Mouse (Mus musculus) kidney, embryonic 14.5 days (tissue): ENCODE measurements around the gene Hinfp. TPM values are rescaled to one million over a fixed set of nuclear protein-coding genes. Genes with fewer than 3 reads are reported as not detected.
"Not testable (repeated sequence)": the region's sequence is repeated elsewhere in the genome, so short reads cannot be mapped to it uniquely, and the experiment has no call there.

Source experiments
- ATAC-seq: fragments of 200-750 bp; cut with Nextera tagmentation; 2 replicates; pipeline ENCODE4 v1.8.0; 2017; ENCODE audit warnings: moderate number of reproducible peaks, mild to moderate bottlenecking, moderate TSS enrichment, moderate library complexity; ENCODE audit not compliant: low FRiP score, low TSS enrichment
- H3K27ac ChIP-seq: fragments of 300-500 bp; sonication (generic); 2 replicates; pipeline ENCODE4 v1.5.1; 2014; ENCODE audit warnings: low read depth, mild to moderate bottlenecking, low read length, moderate library complexity, mixed read lengths
- H3K27me3 ChIP-seq: fragments of 300-500 bp; sonication (generic); 2 replicates; pipeline ENCODE4 v1.6.1; 2014; ENCODE audit warnings: mild to moderate bottlenecking, low read length; ENCODE audit not compliant: control insufficient read depth, insufficient read depth
- H3K36me3 ChIP-seq: fragments of 300-500 bp; sonication (generic); 2 replicates; pipeline ENCODE4 v1.6.1; 2014; ENCODE audit warnings: low read length, mixed read lengths; ENCODE audit not compliant: control insufficient read depth, insufficient read depth
- H3K4me1 ChIP-seq: fragments of 300-500 bp; sonication (generic); 2 replicates; pipeline ENCODE4 v1.6.1; 2014; ENCODE audit warnings: low read length, mixed read lengths; ENCODE audit not compliant: control insufficient read depth, insufficient read depth
- H3K4me2 ChIP-seq: fragments of 300-500 bp; sonication (generic); replicated peaks from 2 replicates; pipeline ENCODE4 v1.6.1; 2014; ENCODE audit warnings: low read depth, mild to moderate bottlenecking, low read length
- H3K4me3 ChIP-seq: fragments of 300-500 bp; sonication (generic); 2 replicates; pipeline ENCODE4 v1.5.1; 2014; ENCODE audit warnings: mild to moderate bottlenecking, low read length
- H3K9ac ChIP-seq: fragments of 300-500 bp; sonication (generic); 2 replicates; pipeline ENCODE4 v1.6.1; 2014; ENCODE audit warnings: low read depth, mild to moderate bottlenecking, low read length, moderate library complexity
- H3K9me3 ChIP-seq: fragments of 300-500 bp; sonication (generic); 2 replicates; pipeline ENCODE4 v1.6.1; 2016; ENCODE audit warnings: low read length; ENCODE audit not compliant: control insufficient read depth
- WGBS: fragments of 180-500 bp; shearing (Covaris S2); extraction: QIAGEN DNeasy Blood & Tissue Kit; methylation state at CpG from one replicate; pipeline ENCODE4 v1.1.7; 2014; 5-methylcytosine and 5-hydroxymethylcytosine counted together
- polyA plus RNA-seq: library from polyadenylated mRNA; unstranded; fragments of >200 nt; fragmentation: Nextera tagmentation; extraction: Ambion mirVana; gene quantifications from 2 replicates; pipeline ENCODE4 v1.2.1, GENCODE M21; 2014

Hinfp gene
- polyA plus RNA-seq, 1 experiment from 2014 or later = 24.5 TPM

DNA sequence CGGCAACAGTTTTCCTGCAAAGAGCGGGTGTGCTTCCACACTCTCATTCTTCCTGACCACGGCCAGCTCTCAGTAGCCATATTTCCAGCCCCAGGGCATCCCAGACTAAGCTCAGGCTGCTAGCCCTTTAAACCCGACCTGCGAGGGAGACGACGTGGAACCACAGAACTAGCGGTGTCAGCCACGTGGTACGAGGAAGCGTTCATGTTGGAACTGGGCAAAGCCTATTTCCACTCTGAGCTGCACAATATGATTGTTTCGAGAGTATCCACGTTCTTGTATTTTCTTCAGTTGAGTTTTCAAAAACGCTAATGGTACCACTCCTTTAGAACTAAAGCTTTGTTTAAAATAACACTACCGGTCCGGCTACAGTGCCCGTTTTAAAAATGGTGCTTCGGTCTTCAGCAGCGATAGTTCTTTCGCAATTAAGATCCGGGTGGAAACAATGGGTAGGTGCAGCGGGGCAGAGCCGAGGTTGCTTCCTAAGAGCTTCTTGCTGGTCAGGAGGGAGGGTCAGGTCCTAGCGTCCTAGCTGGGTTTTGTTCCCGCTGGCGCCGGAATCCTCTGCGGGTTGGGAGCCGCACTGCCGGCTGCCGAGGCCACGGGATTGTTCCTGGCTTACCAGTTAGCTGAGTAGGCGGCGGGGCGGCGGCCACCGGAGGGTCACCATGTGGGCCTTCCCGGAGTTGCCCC lies 21.0 kb upstream of the Hinfp start:
- peaks cover 27% of the 10 kb centered on the region for H3K36me3 ChIP-seq
- WGBS = under 1% methylated on average over 38 of the region's 38 CpGs
- no peaks in the 10 kb centered on the region for H3K9me3 ChIP-seq
- H3K4me1 ChIP-seq = peaks cover 10% of the 10 kb centered on the region
- peak overlapping the region; percentile 70 for H3K4me3 ChIP-seq
- no peaks in the 10 kb centered on the region for H3K27me3 ChIP-seq
- H3K27ac ChIP-seq = peak overlapping the region; percentile 93
- H3K9ac ChIP-seq = peak overlapping the region; percentile 87
- peak overlapping the region; percentile 82 for H3K4me2 ChIP-seq
- ATAC-seq = peak; percentile 91

DNA sequence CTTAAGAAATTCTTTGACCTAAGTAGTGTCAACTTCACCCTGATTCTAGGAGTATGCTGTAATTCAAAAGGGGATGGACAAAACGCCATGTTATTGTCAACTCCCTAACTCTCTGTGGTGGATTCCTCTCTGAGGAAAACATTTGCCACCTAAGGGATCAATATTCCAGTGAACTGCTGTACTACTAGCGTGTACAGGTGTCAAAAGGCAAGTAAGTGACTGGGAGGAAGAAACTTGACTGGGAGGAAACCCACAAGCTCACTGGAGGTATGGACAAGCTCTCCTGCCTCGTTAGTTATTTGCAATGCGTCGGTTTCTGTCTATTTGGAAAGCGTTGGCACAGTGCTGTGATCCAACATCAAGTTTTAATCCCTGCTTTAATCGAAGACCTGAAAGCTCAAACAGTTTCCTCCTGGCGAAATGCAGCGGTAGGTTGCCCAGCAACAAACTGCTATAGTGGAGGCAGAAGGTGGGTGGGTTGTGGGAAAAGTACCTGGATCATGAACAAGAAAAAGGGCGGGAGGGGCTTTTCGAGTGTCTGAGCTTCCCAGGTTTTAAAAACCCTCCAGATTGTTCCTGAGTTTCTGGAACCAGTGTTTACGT lies 20.4 kb upstream of the Hinfp start, which contains the start of gene Dpagt1:
Gene Dpagt1 (plus strand): TSS at position 252 of the 603 bp plus-strand sequence.
- H3K4me1 ChIP-seq = peaks cover 11% of the 10 kb centered on the region
- peaks cover 20% of the 10 kb centered on the region for H3K36me3 ChIP-seq
- peak within 1 kb of the TSS; percentile 82 for H3K4me2 ChIP-seq
- no peaks in the 10 kb centered on the region for H3K9me3 ChIP-seq
- H3K4me3 ChIP-seq = peak within 1 kb of the TSS; percentile 70
- 0 out of 2 replicates have a peak, but pooled peaks have one; percentile 7 for ATAC-seq
- WGBS = 4% methylated on average over 12 of the region's 12 CpGs
- peak within 1 kb of the TSS; percentile 93 for H3K27ac ChIP-seq
- peak within 1 kb of the TSS; percentile 87 for H3K9ac ChIP-seq
- H3K27me3 ChIP-seq = no peaks in the 10 kb centered on the region

DNA sequence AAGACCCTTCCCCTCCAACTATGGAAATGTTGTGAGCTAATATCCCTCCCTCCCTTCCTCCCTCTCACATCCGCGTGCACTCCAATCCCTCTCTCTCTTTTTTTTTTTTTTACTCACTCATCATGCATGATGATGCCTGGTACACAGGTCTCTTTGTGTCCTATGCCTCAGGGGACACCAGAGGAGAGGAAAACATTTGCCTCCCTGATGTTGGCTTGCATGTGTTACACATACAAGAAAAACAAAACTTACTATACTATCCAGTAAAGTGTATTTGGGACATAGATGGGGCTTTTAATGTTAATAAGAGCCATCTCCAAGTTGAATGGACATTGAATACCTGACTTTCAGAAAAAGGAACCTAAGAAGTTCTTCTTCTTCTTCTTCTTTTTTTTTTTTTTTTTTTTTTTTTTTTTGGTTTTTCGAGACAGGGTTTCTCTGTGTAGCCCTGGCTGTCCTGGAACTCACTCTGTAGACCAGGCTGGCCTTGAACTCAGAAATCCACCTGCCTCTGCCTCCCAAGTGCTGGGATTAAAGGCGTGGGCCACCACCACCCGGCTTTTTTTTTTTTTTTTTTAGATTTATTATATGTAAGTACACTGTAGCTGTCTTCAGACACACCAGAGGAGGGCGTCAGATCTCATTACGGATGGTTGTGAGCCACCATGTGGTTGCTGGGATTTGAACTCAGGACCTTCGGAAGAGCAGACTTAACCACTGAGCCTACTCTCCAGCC lies 19.7 kb upstream of the Hinfp start:
- Histone ChIP-seq H3K27ac (peak overlapping the region; percentile 93; the same call in 1 of the 2 replicates), H3K4me1 (peaks cover 16% of the 10 kb centered on the region), H3K9ac (peak overlapping the region; percentile 87; the same call in 1 of the 2 replicates), H3K4me2 (peak overlapping the region; percentile 82; the same call in 1 of the 2 replicates), H3K36me3 (peaks cover 14% of the 10 kb centered on the region)
- not testable (repeated sequence) for H3K4me3 ChIP-seq, H3K9me3 ChIP-seq, ATAC-seq, H3K27me3 ChIP-seq
- 71% methylated on average over 7 of the region's 8 CpGs for WGBS

DNA sequence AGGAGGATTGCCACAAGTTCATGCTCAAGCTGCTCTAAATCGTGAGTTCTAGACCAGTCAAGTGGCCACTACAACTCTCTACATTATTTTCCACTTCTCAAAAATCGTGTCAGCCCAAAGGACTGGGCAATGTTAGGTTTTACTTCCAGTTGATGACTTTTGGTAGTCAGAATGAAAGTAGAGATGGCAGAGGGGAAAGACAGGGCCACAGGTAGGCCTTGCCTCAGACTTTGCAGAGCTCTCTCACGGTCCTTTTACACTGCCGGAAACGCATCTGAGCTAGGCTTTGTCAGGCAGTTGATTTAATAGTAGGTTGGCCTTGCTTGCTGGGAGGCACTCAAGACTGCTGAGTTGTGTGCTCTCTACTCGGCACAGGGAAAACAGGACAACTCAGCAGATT lies 18.7 kb upstream of the Hinfp start:
- Histone ChIP-seq H3K4me3 (no peak overlapping the region), H3K9ac (no peak overlapping the region), H3K27ac (no peak overlapping the region), H3K36me3 (peaks cover 6% of the 10 kb centered on the region; the same call in 1 of the 2 replicates), H3K4me1 (peaks cover 19% of the 10 kb centered on the region), H3K9me3 (no peaks in the 10 kb centered on the region), H3K27me3 (no peaks in the 10 kb centered on the region), H3K4me2 (no peak overlapping the region)
- ATAC-seq = no peak
- 64% methylated on average over 6 of the region's 6 CpGs for WGBS

DNA sequence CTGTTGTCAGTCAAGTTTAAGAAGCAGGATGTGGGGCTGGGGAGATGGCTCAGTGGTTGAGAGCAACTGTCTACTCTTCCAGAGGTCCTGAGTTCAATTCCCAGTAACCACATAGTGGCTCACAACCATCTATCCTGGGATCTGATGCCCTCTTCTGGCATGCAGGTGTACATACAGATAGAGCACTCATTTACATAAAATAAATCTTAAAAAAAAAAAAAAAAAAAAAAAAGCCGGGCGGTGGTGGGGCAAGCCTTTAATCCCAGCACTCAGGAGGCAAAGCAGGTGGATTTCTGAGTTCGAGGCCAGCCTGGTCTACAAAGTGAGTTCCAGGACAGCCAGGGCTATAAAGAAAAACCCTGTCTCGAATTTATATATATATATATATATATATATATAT lies 18.2 kb upstream of the Hinfp start:
- not testable (repeated sequence) for H3K4me2 ChIP-seq, H3K27ac ChIP-seq, H3K4me3 ChIP-seq, H3K9me3 ChIP-seq, H3K9ac ChIP-seq, ATAC-seq, H3K36me3 ChIP-seq, H3K27me3 ChIP-seq
- WGBS = 84% methylated on average over 4 of the region's 4 CpGs
- peaks cover 24% of the 10 kb centered on the region for H3K4me1 ChIP-seq

DNA sequence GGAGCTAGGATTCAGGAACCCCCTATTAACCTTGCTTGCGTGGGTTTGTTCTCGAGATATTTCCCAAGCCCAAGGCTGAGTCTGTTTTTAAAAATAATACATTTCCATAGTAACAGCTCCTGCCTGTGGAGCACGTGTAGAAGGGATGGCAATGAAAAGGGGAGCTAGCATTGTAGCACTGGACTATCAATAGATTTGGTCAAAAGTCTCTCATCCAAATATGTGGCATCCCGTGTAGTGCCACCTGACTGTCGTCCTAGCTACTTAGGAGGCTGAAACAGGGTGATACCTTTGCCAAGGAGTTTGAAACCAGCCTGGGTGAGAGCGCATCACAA lies 15.3 kb upstream of the Hinfp start:
- Histone ChIP-seq H3K36me3 (peaks cover 11% of the 10 kb centered on the region; the same call in 1 of the 2 replicates), H3K4me2 (peak overlapping the region; percentile 94), H3K4me3 (peak overlapping the region; percentile 94), H3K27ac (peak overlapping the region; percentile 32; the same call in 1 of the 2 replicates), H3K9ac (peak overlapping the region; percentile 44; the same call in 1 of the 2 replicates), H3K9me3 (no peaks in the 10 kb centered on the region), H3K27me3 (no peaks in the 10 kb centered on the region), H3K4me1 (peaks cover 24% of the 10 kb centered on the region)
- WGBS = 24% methylated on average over 6 of the region's 6 CpGs
- 0 out of 2 replicates have a peak, but pooled peaks have one; percentile 3 for ATAC-seq

DNA sequence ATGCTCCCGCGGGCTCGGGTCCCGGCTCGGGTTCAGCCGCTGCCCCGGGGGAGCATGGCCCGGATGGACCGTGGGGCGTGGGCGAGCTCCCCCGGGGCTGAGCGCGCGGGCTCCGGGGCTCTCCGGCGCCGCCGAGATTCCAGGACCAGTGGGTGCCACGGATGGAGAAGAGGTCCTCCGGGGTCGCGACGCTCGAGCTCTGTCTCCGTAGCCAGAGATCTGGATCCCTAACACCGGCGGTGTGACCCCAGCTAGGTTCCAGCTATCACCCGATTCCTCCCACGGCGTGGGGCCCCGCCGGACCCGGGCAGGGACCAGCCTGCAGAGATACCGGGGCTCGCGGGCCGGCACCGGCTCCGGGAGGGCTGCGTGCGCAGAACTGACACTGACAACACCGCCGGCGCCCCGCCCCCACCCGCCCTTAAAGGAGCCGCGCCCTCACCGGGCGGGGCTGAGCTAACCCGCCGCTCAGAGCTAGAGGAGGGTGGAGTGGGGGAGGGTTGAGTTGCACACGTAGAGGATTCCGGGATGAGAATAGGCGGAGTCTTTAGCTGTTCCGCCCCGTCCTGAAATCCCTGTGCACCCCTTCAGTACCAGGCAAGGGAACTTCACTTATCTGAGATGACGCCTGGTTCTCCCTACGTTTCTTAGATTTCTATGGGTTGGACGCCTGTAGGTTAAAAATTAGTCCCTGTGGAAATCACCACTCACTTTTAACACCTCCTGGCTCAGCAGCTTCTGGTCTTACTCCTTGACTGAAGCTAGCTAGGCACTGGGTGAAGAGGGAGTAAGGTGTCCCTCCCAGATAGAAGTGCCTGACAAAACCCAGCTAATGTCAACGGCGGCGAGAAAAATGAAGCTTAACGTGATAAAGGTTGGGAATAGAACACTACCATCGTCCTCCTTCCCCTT lies 14.7 kb upstream of the Hinfp start, which contains the start of gene C2cd2l:
Gene C2cd2l (minus strand): TSS at position 399 of the 912 bp plus-strand sequence.
- Histone ChIP-seq H3K4me1 (peaks cover 22% of the 10 kb centered on the region), H3K27me3 (no peaks in the 10 kb centered on the region), H3K9ac (peak within 1 kb of the TSS; percentile 81), H3K4me2 (peak within 1 kb of the TSS; percentile 94), H3K4me3 (peak within 1 kb of the TSS; percentile 94), H3K36me3 (peaks cover 17% of the 10 kb centered on the region), H3K9me3 (no peaks in the 10 kb centered on the region), H3K27ac (peak within 1 kb of the TSS; percentile 44; the same call in 1 of the 2 replicates)
- under 1% methylated on average over 65 of the region's 67 CpGs for WGBS
- ATAC-seq = peak; percentile 98
